Mouse (Mus musculus) right cerebral cortex, postnatal 10 days (tissue): ENCODE measurements at regions not wholly inside any gene's neighbourhood (a gene's known extent, or its start where the extent isn't known, plus 50 kb on each side); places are given as distances from the start of the nearest gene placed in this dataset.

Experiments used
- DNase-seq, 2 experiments: peaks; one replicate each; pipeline ENCODE4 v3.0.0; 2021; ENCODE audit warnings: low spot score in 2 of 2

DNA sequence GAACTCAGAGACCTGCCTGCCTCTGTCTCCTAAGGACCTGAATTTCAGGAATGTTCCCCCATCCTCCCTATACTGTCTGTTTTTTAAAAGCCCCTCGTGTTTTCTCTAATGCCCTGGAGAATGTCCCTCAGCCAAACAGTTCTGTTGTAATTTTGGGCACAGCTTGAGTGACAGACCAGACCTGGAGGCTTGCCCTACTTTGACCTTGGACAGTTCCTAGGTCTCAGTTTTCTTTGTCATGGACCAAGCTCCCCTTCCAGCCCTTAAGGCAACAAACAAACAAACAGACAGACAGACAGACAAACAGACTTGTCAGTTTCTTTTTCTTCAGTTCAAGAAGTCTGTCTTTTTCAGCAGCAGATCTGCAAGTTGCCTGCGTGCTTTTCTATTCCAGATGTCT is 114.4 kb downstream of the Sox2 start:
- DNase-seq = no peak

DNA sequence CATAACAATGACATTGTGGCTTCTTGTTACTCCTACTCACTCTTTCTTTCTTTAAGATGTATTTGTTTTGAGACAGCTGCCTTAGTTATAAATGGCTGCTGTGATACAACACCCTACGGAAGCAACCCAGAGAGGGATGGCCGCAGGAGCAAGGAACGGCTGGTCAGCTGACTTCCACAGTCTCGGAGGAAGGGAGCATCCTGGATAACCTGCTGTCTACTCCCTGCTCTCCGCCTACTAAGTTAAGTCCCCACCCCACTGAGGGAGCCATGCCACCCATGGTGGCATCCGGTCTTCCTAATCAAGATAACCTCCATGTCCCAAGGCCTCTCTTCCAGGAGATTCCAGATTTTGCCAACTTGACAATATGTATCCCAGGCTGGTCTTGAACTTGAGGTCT is 114.9 kb downstream of the Sox2 start:
- DNase-seq = no peak

DNA sequence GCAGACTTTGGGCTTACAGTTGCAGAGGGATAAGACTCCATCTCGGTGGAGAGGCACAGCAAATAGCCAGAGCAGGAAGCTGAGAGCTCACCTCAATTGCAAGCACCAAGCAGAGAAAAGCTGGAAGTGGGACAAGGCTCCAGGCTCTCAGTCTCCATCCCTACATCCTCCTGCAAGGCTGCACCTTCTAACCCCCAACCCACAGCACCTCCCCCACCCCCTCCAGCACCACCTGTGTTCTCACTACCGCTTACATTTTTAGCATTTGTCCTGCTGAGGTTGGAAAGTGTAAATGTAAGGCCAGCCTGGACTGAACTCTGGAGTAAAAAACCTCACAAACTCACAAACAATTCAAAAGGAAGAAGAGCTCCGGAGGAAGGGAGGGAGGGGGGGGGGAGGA is 119.6 kb downstream of the Sox2 start:
- DNase-seq = no peak

DNA sequence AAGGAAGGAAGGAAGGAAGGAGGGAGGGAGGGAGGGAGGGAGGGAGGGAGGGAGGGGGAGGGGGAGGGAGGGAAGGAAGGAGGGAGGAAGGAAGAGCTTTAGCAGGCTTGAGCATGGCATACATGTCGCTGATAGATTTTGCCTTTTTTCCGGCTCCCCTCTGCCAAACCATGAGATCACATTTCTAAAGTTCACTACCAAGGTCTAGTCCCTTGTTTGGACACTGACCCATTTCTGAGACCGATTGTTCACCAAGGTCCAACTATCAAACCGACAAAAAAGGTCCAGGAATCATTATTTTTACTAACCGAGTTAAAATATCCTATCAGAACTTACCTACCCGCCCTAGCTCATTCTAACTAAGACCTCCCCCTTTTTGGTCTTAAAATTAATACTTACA is 120.1 kb downstream of the Sox2 start:
- no peak for DNase-seq

DNA sequence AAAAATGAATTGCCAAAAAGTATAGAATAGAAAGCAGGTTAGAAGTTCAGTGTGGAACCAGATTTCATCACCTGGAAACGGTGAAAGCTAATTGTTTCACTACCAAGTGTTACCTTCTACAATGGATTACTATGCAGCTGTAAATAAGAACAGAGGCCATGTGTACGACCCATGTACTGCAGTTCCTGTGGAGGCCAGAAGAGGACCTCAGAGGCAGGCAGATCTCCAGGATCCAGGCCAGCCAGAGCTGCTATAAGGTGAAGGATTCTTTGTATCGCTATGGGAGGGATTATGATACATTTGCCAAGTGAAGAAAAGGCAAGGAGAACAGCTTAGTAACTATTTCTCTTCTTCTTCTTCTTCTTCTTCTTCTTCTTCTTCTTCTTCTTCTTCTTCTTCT is 121.8 kb downstream of the Sox2 start:
- no peak for DNase-seq

DNA sequence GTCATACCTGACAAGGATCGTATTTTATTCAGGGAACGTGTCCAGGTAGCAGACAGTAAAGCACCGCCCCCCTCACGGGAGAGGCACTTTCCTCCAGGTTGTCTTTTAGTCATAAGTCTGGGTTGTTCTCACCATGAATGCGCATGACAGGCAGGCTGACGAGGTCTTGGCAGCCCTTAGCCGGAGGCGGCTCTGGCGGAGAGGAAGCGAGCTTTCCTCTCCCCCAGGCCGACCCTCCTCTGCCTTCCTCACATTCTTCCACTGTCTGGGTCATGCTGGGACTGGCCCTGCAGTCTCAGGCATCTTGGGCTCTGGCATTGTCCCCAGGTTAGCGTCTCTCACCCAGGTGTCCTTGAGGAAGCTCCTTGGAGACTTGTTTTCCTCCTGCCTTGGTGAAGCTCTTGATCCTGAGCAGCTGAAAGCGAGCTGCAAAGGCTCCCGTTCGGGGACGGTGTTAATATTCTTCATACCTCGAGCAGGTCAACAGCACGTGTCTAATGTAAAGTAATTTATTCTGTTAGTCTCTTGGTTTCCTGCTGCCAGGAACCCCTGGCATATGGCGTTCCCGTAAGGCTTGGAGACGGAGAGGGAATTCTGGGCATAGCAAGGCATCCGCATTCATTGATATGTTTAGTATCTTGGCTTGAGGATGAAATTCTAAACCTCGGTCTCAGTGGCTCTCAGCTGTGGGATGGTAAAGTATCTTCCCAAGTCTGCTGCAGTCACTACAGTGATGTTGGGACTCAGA is 123.6 kb downstream of the Sox2 start:
- DNase-seq = peak; percentile 39 to 55

DNA sequence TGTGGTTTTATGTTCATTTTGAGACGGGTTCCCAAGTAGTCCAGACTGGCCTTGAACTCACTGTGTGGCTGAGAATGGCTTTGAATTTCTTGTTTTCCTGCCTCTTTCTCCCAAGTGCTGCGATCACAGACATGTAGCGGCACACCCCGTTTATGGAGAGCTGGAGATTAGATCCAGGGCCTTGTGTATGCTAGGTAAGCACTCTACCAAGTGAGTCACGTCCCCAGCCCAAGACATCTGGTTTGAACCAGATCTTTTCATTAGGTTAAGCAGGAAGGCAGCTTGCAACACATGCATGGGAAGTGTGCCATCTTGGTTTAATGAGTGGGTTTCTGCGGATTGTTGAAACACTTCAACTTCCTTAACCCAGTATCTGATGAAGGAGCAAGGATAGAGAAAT is 131.6 kb downstream of the Sox2 start:
- DNase-seq = no peak

DNA sequence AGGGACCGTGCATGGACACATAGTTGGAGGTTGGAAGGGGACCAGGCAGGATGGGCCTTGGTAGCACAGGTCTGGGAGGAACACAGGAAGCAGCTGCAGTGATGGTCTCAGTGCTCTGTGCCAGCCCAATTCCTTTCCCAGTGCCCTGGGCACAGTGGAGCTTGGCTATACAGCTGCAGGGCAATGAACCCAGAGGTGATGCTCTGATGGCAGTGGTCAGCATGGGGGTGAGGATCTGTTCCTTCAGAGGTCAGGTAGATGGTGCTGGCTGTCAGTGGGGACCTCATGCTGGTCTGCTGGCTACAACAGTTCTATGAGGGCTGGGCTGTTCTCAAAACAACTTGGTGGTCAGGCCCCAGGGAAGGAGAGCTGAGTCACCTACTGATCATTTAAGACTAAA is 133.2 kb downstream of the Sox2 start:
- no peak for DNase-seq

DNA sequence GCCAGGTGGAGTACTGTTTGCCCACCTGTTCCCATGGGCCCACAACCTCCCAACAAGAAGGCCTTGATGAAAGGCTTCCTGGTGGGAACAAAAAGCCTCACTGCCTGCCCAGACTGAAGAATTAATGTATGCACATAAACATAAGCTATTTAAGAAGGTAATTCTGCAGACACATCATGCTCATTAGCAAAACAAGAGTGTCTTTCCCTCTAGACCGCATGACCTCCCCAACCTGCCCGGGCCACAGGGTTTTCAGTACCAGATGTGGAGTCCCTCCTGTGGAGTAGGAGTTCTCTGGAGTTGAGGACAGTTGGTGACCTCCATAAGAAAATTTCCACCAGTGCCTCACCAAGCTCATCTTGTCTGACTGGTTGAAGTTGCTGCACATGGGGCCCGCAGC is 137.0 kb downstream of the Sox2 start:
- DNase-seq = no peak

DNA sequence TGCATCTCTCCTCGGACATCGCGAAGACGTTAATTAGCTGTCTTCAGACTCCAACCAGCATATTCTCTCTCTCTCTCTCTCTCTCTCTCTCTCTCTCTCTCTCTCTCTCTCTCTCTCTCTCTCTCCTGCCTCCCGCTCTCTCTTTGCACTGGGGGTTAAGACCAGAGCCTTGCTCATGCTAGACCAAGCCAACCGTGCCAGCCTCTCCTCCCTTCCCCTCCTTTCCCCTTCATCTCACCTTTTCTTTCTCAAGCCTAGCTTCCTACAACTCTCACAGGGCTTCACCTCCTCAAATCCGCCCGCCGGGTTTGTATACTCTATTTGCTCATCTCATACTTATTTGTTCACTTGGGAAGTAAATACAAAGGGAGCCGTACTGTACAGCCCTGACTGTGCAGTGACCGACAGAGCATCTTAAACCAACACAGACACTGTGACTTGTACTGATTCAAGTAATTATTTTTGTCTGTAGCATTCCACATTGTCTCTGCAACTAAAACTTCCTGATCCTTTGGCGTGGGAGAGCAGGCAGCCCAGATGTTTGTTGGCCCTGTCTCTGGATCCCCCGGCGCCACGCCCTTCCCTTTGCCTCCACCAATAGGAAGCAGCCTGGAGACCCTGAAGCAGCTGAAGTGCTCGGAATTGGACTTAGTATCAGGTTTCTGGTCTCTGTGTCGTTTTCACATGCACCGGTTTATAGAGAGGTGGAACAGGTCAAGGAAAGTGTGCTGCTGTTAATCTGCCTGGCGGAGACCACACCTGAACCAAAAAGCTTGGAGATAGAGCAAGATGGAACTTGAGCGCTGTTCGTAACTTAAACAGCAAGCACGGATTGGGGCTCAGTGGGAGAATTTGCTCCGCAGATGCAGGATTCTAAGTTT is 145.1 kb downstream of the Sox2 start:
- peak; percentile 43 to 50 for DNase-seq

DNA sequence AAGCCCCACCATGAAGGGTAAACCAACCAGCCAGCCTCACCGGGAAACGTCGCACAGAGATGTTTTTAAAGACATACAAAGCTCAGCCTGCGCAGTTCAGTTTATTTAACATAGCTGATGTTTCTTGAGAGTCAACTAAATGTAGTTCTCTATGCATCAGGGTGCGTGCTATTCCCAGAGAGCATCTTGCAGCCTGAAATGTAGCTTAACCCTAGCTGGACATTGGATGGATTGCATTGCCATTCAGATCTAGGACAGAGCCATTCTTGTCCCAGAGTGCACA is 145.7 kb downstream of the Sox2 start:
- no peak for DNase-seq

DNA sequence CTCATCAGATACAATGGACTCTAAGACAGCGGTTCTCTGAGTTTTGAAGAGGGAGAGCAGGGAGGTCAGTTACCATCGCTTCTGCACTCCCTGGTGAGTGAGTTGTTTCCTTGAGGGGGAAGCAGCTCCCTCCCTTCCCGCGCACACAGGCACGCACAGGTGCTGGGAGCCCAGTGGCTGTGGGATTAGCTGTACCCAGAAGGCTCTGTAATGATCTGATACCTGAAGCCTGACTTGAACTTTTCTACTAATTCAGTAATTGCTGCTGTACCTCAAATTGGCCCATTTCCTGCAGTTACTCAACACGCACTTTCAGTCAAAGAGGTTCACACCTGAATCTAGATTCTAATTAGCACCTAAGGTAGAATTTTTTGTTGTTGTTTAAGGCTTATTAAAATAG is 158.6 kb downstream of the Sox2 start:
- no peak for DNase-seq

DNA sequence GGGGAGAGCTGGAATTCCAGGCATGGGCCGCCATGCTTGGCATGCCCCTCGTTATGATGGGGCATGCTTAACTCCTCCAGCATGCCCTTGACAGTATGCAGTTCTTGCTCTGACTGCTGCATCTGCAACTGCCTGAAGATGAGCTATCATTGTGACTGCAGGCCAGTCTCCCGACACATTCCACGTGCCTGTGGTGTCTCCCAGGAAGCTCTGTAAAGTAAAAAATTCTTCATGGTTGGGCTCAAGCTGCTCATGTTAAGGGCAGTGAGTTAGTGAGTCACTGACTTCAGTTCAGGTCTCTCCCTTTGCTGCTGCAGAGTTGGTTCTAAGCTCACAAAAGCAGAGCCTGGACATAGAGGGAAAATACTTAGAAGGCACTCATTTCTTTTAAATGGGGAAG is 161.5 kb downstream of the Sox2 start:
- no peak for DNase-seq

DNA sequence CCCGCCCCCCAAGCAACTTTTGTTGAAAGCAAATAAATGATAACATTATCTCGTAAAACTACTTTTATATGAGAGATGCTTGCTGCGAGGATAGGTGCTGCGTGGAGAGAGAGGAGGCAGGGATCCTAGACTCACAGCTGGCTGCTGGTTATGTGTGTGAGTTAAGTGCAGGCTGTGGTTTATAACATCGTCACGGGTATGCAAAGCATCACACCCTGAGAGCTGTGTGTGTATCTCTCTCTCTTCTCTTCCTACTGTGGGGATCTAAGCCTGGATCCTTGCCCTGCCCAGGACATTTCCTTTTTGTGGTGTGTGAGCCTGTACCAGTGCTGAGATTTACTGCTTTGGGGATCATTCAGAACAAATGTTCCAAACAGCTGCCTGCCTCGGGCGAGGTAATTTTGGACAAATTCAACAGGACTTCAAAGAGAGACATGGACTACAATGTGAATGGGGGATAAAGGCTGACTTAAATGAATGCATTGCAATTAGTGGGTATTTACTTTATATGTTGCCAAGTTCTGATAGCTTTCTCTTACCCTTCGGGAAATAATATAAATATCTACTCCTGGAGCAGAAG is 162.9 kb downstream of the Sox2 start:
- DNase-seq = no peak

DNA sequence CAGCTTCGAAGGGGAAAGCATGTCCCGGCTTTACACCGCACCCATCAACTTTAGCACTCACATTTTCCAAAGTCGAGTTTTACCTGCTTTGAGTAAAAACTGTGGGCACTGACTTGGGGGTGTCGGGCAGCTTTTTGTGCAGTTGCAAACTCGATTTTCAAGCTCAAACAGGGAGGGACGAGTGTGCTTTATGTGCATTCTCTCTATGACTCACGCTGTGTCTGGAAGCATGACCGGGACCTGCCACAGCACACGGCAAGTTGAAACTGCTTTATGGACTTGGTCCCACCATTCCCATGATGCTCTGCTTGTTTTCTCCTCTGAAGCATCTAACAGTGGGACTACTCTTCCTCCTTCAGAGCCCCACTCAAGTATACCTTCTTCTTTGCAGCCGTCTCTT is 174.8 kb downstream of the Sox2 start:
- DNase-seq = no peak

DNA sequence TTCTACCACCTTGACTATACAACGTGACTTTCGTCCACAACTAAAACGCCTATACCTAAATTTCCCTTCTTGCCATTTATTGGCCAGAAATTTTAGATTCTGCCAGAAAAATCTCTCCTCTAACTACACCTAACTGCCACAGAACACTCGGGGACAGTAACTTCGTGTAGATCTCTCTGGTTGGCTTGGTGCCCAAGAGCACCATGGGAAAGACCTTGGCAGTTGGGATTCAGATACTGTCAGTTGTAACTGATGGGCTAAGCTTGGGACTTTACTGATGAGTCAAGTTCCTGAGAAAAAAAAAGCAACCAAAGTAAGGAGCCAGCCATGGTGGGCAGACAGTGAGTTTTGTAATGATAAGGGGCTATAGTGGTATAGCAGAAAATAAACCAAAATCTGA is 176.2 kb downstream of the Sox2 start:
- no peak for DNase-seq

DNA sequence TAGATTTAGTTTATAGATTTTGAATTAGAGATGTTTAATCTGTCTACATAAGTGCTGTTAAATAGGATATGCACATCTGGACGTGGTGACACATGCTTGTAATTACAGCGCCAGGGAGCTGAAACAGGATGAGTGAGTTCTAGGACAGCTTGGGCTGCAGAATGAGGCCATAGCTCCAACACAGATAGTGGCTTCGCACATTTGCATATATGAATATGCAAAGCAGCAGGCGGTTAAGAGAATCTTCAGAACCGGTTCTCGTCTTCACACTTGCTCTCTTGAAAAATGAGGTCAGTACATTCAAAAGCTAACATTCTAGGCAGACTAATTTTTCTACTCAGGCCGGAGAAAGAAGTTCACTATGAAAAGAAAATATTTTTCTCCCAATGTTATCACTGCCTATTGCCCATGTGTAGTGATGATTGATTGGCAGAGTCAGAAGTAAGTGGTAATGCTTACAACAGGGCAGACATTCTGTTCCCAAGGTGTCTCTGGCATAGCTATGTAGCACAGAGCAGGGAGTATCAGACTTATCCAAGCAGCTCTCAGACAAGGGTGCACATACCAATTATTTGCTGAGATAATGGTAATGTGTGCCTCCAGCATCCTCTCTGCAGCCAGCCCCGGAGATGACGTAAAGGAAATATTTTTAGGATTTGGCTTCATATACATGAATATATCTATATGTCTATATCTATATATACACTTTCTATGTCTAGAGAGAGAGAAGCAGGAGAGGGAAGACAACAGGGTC is 178.4 kb downstream of the Sox2 start:
- peak; percentile 35 to 63 for DNase-seq

DNA sequence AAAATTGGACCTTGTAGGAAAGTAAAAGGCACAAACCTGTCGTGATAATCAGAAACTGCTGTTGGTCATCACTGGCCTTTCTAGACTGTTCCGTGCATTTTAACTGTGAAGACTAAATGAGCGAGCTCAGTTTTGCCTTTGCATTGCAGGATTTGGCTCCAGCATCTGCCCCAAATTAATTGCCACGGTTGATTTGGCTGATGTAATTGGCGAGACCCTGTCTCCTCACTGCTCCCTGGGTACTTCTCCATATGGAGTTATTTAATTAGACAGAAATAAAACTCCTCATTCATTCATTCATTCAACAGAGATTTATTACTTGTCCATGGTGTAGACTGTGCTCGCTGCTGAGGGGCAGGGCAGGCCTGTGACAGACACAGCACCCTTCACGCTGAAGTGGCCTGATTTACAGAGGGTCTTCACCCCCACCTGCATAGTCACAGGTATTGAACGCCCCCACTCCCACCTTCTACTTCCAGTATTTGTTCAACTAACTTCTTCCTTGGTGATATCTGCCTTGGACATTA is 186.6 kb downstream of the Sox2 start:
- DNase-seq = no peak

DNA sequence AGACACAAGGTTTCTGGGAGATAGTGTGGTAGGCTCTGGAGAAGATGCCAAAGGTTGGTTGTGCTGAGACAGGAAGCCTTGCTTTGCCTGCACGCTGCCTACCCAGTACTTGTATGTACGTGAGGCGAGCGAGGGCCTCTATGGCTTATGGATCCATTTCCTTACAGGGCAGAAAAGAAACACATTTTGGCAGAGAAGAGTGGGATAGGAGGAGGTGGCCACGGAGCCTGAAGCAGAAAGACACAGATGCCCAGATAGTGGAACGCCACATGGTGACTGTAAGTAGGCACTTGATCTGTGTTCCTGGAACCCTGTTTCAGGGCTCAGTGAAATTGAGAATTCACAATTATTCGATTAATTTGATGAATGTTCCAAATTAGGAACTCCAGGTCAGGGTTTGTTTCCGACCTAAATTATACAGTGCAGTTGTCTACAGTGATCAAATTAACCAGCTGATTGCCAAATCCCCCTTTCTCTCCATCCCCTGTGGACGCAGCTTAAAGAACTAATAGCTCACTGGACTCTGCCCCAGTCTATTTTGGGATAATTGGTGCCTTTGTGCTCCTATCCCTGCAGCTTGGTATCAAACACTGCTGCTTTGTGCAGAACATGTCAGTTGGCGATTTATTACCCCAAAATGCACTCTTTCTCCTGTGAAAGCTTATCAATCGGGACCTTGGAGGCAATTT is 187.6 kb downstream of the Sox2 start:
- no peak for DNase-seq

DNA sequence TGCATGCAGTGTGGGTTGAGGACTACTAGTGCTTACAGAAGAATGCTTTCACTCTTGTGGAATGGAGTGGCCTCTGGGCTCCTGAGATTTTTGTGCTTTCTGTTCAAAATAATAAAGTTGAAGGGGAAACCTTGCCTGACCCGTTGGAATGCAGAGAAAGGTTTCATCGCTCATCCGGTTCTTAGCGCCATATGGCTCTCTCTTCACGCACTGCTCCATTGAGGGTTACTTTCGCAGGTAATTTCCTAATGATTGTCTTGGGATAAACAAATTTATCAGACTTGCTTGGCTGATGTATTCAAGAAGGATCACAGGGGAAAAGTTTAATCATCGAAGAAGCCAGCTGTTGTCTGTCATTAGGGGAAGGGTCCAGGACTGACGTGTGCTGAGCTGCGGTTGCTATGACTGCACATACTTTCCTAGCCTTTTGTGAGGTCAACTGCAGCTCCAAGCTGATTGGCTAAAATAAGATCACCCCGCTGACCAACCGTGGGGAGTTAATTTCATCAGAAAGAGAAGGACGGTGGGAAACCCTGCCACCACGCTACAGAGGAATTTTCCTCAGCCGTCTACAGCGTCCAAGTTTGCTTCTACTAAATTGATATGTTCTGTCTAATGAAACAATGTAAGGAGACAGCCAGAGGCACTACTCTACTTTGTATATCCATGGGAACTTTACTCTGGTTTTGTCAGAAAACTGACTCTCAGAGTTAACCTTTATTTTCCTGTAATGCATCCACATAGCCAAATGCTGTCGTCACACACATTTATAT is 210.9 kb downstream of the Sox2 start:
- no peak for DNase-seq
